20 mouse cellular contexts compared by ENCODE assay signal in the genomic region with DNA sequence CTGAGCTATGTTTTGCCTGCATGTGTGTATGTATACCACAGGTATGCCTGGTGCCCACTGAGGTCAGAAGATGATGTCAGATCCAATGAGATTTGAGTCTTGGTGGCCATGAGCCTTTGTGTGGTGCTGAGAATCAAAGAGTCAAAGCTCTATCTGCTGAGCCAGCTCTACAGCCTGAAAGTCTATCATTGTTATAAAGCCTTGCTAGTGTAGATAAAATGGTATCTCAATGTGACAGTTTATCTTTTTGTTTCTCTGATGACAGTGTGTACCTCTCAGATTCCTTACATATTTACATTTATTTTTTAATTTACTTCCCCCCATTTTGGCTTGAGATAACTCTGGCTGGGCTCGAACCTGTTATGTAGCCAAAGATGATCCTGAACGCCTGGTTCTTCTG.
"Had no signal": no experiment of that assay in that cellular context is flagged by ENCODE, and none has a peak within 500 bp of the region (broad histone marks: within the 10 kb centered on the region; RNA-seq: fewer than 3 reads in every experiment).

No protein-coding gene starts in this region.

- H3K36me3 ChIP-seq: lung, embryonic 15.5 days; midbrain, embryonic 10.5 days; midbrain, embryonic 12.5 days; neural tube, embryonic 13.5 days; neural tube, embryonic 15.5 days had no signal

- H3K27ac ChIP-seq: lung, embryonic 15.5 days; midbrain, embryonic 10.5 days; midbrain, embryonic 12.5 days; neural tube, embryonic 13.5 days; neural tube, embryonic 15.5 days had no signal

- ATAC-seq: lung, postnatal 0 days; midbrain, embryonic 16.5 days had no signal

- H3K9me3 ChIP-seq: lung, embryonic 15.5 days; midbrain, embryonic 10.5 days; midbrain, embryonic 12.5 days; neural tube, embryonic 13.5 days; neural tube, embryonic 15.5 days had no signal

- H3K9ac ChIP-seq: lung, embryonic 15.5 days; midbrain, embryonic 12.5 days; neural tube, embryonic 13.5 days; neural tube, embryonic 15.5 days had no signal

- H3K4me2 ChIP-seq: lung, embryonic 15.5 days; midbrain, embryonic 12.5 days; neural tube, embryonic 13.5 days; neural tube, embryonic 15.5 days had no signal

- H3K27me3 ChIP-seq: lung, embryonic 15.5 days; neural tube, embryonic 13.5 days; neural tube, embryonic 15.5 days had no signal

- H3K4me3 ChIP-seq: lung, embryonic 15.5 days; midbrain, embryonic 10.5 days; midbrain, embryonic 12.5 days; myocyte; neural tube, embryonic 13.5 days; neural tube, embryonic 15.5 days had no signal

- DNase-seq: lung, adult 2 months; lung, postnatal 14 days; lung, postnatal 36 days; midbrain, embryonic 14.5 days; retina, postnatal 1 day; right cerebral cortex, adult 18-20 months; right cerebral cortex, postnatal 25 days; right cerebral cortex, postnatal 4 days; spleen, adult 18-20 months; thymus, adult 18-20 months; thymus, postnatal 14 days; thymus, postnatal 36 days had no signal
